Mouse (Mus musculus) T-helper 2 cell (primary cell): ENCODE data around the gene Pbsn.
"Not testable (repeated sequence)": the region's sequence is repeated elsewhere in the genome, so short reads cannot be mapped to it uniquely, and the experiment has no call there.

Experiments
- in situ Hi-C: fragments of 300-600 bp; cut with MboI, MseI; formaldehyde crosslinking; loops from one replicate; pipeline ENCODE4 v1.15.1; 2025; ENCODE audit warnings: high pct_unique_total_duplicates

Gene Pbsn

GRCm38 (mm10) chrX:77853523-77853922 is at the start of gene Pbsn:
Gene Pbsn (minus strand): TSS chrX:77853623.
- in situ Hi-C loops = no loop called here

DNA sequence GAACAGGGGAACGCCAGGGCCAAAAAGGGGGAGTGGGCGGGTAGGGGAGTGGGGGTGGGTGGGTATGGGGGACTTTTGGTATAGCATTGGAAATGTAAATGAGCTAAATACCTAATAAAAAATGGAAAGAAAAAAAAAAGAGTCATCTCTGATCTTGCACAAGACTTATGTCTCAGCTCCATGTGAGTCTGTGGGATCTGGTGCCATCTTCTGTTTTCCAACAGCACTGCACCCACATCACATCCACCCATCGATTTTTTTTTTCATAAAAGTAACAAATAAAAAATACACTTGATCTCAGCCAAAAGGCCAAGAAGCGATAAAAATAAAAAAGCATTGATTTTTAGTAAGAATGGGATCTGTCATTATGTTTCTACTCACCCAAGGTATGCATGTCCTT is 26.6 kb upstream of the Pbsn start:
- in situ Hi-C loops = not testable (repeated sequence)

GRCm38 (mm10) chrX:77864458-77864857 is 11.0 kb upstream of the Pbsn start, which contains the start of gene Gm14744:
Gene Gm14744 (plus strand): TSS chrX:77864758.
- in situ Hi-C loops = not testable (repeated sequence)

- in situ Hi-C loops = no loop called here
Measured at GRCm38 (mm10) chrX:77812031-77812430, 41.4 kb downstream of the Pbsn start.

- in situ Hi-C loops = no loop called here
Measured at GRCm38 (mm10) chrX:77810608-77811206, 42.7 kb downstream of the Pbsn start.

GRCm38 (mm10) chrX:77808602-77809001 is 44.8 kb downstream of the Pbsn start:
- in situ Hi-C loops = no loop called here

- in situ Hi-C loops = no loop called here
Measured at GRCm38 (mm10) chrX:77802293-77802692, 51.1 kb downstream of the Pbsn start.

DNA sequence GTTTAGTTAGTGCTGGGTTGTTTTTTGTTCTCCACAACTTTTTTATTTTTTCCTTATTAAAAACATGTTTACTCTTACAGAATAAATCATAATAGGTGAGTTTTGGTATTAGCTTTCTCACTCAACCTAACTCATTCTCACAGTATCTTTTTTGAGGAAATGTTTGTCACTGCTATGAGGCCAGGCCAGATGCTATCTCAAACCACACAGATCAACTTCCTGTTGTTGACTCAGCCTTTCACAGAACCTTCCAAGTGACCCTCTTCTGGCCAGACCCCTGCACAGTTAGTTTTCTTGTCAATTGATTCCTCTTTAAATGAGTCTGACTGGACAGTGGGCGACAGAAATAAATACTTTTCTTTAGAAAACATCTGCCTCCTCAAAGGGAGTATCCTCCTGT is 51.9 kb downstream of the Pbsn start:
- in situ Hi-C loops = no loop called here

- in situ Hi-C loops = no loop called here
Measured at GRCm38 (mm10) chrX:77799554-77799953, 53.9 kb downstream of the Pbsn start.

GRCm38 (mm10) chrX:77797801-77798200 is 55.6 kb downstream of the Pbsn start:
- in situ Hi-C loops = no loop called here

DNA sequence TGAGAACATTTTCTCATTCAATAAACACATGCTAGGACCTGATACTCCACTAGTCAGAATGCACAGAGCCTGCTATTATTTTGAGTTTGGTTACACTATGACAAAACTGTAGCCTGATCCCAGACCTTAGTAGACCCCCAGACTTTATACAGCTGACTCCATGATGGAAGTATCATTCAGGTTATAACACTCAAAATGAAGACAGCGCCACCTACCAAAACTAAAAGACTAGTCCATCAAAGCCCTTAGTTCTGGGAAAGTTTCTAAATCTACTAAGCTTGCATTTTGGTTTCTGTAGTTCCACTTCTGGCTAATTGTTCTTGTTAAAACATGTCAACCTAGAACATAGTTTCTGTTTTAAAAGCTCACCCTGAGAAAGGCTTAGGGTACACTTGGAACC is 56.5 kb downstream of the Pbsn start:
- in situ Hi-C loops = no loop called here

DNA sequence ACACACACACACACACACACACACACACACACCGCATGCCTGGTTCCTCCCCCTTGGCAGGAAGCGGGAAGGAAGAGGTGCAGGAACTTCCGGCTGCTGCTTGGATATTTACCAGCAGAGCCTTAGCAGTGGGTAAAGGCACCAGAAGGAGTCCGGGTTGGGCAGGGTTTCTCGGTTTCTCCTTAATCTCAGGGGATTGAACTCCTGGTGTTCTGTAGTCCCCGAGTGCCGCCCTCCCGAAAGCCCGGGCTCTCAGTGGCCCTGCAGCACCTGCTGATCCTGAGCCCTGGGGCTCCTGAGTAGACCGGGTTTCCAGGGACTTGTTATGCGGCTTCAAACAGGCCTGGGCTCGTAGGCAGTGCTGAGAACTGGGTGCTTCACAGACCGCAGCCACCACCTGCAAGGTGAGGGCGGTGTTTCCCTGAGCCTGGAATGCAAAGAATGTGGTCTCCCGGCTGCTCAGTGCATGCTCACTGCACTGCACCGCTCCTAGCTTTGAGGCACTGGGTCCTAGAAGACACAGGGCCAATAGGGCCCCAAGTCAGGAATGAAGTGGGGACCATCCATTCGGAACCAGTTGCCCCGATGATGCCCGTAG is 57.1 kb downstream of the Pbsn start, which contains the start of gene Prkx:
TSS of gene Prkx (minus strand) at position 41 of the 598 bp plus-strand sequence.
- in situ Hi-C loops = no loop called here

- in situ Hi-C loops = no loop called here
Measured at GRCm38 (mm10) chrX:77795858-77796174, 57.6 kb downstream of the Pbsn start.

- in situ Hi-C loops = no loop called here
Measured at GRCm38 (mm10) chrX:77794962-77795857, 58.2 kb downstream of the Pbsn start.

DNA sequence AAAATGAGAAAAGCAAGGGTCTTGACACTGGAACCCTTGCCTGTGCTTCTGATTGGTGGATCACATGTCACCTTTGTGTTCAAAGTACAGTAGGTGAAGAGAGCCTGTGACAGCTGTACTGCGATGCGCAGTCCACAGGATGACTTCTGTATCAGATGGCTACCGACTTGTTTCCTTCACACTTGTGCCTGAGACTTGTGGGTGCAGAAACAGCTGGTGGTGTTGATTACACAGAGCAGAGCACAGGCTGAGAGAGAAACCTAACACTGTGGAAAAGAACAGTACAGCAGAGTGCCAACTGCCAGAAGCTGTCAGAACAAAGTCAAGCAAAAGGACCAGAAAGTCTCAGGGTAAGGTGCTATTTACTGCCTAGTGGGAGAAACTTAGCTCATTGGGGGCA is 64.7 kb downstream of the Pbsn start:
- in situ Hi-C loops = no loop called here
